Mouse (Mus musculus) lung, postnatal 0 days (tissue): Measurements from ENCODE around the gene Olfr993.

Source experiments
- CTCF ChIP-seq: IDR thresholded peaks from 2 replicates; pipeline ENCODE4 v1.5.1; 2016; ENCODE audit warnings: antibody characterized with exemption, mild to moderate bottlenecking
- EP300 ChIP-seq: IDR thresholded peaks from 2 replicates; pipeline ENCODE4 v1.6.1; 2016; ENCODE audit warnings: antibody characterized with exemption, mild to moderate bottlenecking, control low read depth

- TF ChIP-seq CTCF: no peak
- no peak for TF ChIP-seq EP300
Measured at GRCm38 (mm10) chr2:85425893-85426292, 11.2 kb upstream of the Olfr993 start.
